Mouse (Mus musculus) A20 (cell line): ENCODE measurements around the gene Ttll9.

Source experiments
- DNase-seq: peaks from one replicate; pipeline ENCODE4 v3.0.0-alpha.2; 2011; ENCODE audit warnings: low read depth, low spot score

Gene Ttll9

GRCm38 (mm10) chr2:152941776-152942175 lies 20.5 kb upstream of the Ttll9 start:
- DNase-seq, result no peak

DNA sequence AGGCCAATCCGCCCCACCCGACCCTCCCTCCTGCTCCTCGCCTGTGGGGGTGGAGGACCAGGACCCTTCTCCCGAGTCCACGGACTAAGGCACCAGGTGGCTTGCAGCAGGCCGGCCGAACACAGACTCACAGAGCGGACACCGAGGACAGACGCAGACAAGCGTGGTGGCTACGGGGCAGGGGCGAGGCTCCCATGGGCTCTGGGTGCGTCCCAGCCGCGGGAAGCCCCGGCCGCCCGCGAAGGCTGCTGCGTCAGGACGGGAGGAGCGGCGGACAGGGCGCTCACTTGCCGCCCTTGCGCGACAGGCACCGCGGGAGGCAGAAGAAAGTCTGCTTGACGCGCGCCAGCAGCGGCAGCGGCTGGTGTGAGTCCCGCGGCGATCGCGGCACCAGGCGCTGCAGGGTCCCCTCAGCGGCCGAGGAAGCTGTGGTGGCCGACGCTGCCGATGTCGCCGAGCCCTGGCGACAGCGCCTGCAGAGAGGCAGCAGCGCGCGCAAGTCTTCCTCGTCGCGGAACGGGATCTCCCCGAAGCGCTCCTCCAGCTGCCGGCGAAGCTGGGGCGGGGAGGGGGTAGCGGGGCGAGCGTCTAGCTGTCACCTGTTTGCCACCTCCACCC lies 19.3 kb upstream of the Ttll9 start:
- DNase-seq, result no peak

DNA sequence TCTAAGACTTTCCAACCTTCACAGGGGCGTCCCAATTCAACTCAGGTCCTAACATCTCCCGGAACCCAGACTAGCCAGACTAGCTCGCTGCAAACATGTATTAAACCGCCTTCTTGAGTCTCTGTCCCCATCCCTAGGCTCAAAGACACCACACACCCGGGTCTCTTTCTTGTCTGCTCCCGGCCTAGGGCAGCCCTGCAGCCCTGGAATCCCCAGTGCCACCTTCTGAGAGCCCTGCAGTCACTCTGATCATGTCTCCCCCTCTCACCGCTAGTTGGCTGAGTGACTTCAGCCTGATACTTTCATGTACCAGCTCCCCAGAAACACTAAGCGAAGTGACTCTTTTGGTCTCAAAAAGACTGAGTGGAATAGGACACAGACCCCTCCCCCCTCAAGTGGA lies 18.7 kb upstream of the Ttll9 start:
- DNase-seq, result no peak

GRCm38 (mm10) chr2:152944013-152944412 lies 18.3 kb upstream of the Ttll9 start:
- DNase-seq, result no peak

DNA sequence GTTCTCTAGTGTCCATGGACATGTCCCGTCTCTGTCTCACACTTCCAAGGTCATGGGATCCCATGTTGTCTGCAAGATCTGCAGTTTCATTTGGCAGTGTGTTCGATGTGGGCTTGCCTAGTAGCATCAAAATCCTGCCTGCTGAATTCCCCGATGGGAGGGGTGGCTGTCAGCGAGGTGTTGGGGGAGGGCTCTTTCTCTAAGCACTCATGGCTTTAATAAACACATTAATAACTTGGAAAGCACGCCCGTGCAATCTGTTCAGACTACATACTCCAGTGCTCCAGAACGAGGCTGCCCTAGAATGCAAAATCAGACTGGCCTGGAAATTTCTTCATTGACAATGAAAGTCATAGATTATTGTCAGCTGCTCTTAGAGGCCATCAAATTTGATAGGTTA lies 15.2 kb upstream of the Ttll9 start:
- DNase-seq, result no peak

GRCm38 (mm10) chr2:152948438-152949020 lies 13.8 kb upstream of the Ttll9 start:
- DNase-seq, result no peak

- DNase-seq, result no peak
Measured at GRCm38 (mm10) chr2:152950358-152951064, 11.8 kb upstream of the Ttll9 start.

GRCm38 (mm10) chr2:152951065-152951849 lies 11.0 kb upstream of the Ttll9 start, which contains the start of gene Dusp15:
TSS of gene Dusp15 (minus strand) at chr2:152951698.
- no peak for DNase-seq

DNA sequence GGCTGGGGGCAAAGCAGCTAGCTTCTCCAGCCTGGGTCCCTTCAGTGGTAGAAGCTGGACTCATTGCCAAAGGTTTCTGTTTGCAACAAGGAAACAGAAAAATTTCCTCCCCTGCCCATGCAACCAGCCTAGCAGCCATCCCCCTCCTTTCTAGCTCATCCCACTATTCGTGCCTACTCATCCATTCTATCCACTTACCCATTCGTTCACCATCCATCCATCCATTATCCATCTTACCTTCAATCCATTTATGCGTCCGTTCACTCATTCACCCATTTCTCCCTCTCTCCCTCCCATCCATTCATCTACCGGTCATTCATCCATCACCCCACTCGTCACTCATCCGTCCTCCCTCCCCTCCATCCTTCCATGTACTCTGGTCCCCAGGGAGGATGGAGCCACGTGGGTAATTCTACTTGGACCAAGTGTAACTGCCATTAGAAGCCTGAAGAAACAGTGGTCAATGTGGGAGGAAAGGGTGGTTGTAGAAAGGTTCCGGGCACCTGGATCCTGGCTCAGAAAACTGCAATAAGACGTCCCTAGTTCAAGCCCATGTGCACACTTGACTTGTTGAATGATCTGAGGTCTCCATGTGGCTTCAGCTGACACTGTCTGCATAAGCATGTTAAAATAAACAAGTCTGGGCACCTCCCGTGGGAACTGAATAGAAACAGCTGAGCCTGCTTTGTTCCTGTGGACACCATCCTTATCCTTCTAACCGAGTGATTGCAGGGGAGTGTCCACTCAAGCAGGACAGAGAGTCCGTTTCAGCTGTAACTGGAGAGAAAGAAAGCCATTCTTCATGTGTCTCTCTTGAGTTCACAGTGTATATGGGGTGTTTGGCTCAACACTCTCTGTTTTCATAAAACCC lies 10.2 kb upstream of the Ttll9 start:
- no peak for DNase-seq

DNA sequence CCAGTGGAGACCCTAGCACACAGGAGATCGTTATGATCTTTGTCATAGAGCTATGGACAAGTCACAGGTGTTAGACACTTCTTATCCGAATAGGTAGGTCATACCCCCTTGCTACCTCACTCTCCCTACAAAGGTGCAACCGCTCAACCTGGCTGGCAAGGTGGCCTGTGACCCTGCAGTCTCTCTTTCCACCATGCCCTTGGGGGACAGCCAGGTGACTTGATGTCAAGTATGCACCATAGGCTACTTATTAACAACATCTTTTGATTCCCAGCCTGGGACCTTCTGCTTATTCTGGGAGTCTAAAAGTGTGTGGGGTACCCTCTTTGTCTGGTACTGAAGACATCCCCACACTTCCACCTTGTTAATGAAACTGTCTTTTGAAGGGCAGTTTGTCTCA lies 4.2 kb upstream of the Ttll9 start:
- no peak for DNase-seq

GRCm38 (mm10) chr2:152965555-152965954 lies 3.3 kb downstream of the Ttll9 start:
- no peak for DNase-seq

DNA sequence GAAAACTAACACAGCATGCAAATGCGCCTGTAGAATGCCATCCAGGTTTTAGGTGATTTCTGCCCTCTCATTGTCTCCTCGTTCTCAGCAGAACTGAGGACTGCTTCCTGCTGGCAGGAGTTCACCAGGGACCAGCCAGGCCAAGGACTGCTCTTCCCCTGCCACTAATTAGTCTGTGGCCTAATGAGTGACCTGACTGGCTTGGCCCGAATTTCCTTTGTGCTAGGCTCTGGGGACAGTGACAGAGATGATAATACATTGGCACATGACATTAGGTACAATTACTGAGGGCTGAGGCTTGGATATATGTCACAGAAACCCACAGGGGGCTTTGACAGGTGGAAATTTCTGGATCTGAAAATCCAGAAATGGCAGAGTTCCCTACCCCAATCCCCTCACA lies 14.7 kb downstream of the Ttll9 start:
- no peak for DNase-seq

DNA sequence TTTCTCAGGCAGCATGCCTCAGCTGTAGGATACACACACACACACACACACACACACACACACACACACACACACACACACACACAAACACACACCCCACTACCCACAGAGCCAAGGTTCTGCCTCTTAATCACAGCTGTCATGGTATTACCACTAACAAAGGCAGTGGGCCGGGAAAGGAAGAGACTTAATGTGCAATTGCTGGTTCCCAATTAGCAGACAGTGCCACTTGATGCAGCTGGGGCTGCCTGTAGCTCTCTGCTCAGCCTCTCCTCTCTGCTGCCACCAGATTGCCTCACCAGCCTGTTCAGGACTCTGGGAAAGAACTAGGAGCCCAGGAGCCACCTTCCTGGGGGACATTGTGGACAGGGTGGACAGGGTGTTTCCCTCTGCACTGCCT lies 23.3 kb downstream of the Ttll9 start:
- no peak for DNase-seq

- DNase-seq, result no peak
Measured at GRCm38 (mm10) chr2:152991529-152991928, 29.2 kb downstream of the Ttll9 start.

GRCm38 (mm10) chr2:152997046-152997445 lies 34.8 kb downstream of the Ttll9 start:
- DNase-seq, result no peak

GRCm38 (mm10) chr2:153002492-153003248 lies 40.4 kb downstream of the Ttll9 start:
- DNase-seq, result no peak

- DNase-seq, result no peak
Measured at GRCm38 (mm10) chr2:153003681-153004338, 41.5 kb downstream of the Ttll9 start.

DNA sequence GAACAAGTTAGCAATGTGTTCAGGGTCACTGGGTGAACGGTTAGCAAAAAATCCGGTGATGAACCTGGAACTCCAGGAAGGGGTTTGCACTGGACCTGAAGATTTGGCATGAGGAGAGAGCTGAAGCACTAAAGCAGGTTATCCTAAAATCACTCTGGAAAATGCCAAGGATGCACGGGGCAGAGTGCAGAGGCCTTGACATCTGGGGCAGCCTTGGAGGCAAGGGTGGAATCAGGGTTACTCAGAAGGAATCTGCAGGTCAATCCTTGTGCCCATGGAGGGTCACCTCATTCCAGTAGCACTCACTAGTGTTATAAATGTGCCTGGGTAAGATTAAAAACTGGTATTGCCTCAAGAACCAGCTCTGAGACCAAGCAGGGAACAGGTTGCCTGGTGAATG lies 43.7 kb downstream of the Ttll9 start:
- no peak for DNase-seq

GRCm38 (mm10) chr2:153009192-153009973 lies 47.1 kb downstream of the Ttll9 start:
- no peak for DNase-seq
